Mouse (Mus musculus): Measurements from ENCODE around the gene Cyp1a1.

DNA sequence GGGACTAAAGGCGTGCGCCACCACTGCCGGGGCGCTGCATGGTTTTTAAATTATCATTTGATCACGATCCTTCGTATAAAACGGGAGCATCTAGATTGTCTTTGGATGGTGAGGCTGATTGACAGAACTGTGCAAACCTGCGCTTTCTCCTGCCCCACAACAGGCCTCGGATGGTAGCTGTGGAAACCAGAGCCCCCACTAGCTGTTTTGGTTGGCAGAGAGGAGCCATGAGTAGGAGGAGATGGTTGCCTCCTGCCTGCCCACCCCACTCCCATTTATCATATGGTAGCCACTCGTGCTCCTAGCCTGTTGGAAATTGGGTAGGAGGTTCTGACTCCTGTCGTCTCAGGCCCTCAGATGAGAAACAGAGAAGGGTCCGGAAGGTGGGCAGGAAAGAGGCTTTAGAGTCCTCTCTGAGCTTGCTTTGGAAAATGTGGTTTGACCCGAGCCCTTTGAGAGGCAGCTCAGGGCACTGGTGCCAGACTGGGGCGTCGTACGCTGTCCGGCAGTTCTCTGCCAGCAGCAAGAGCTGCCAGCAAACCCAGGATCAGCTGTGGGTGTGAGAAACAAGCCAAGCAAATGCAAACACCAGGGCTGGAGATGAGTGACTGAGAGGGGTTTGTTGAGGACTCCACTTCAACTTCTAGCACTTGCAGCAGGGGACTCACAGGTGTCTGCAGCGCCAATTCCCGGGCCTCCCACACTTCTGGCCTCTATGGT lies 30.9 kb upstream of the Cyp1a1 start:
- TF ChIP-seq POLR2A (IDR thresholded peaks at IDR 0.05; ENCODE audit: low read depth, low read length) = no peak
- TF ChIP-seq CTCF (conservative IDR thresholded peaks at IDR 0.05; ENCODE audit: insufficient read depth, insufficient read length, low read depth, low read length) = no peak

Data from kidney, adult 2 months (tissue).